Mouse (Mus musculus) gastrocnemius, adult 18-20 months (tissue): Measurements from ENCODE around the gene Pigq. TPM values are rescaled to one million over a fixed set of nuclear protein-coding genes. Genes with fewer than 3 reads are reported as not detected.

Experiments
- DNase-seq: peaks from one replicate; pipeline ENCODE4 v3.0.0; 2021; ENCODE audit warnings: low spot score
- long read RNA-seq, 2 experiments: library from polyadenylated mRNA; stranded (forward); transcript quantifications; one replicate each; pipeline ENCODE4 v2.0.0; 2021
- total RNA-seq, 2 experiments: library from RNA; stranded (reverse); gene quantifications; 2 replicates each; pipeline ENCODE4 v1.2.3; 2021

Pigq gene
- total RNA-seq = 10 to 100 TPM; 19.9 to 22.2 TPM
- long read RNA-seq, experiment 1, transcript Pigq-201 (11 exons, 3,173 nt) = major isoform, 17 of 25 reads
- long read RNA-seq, experiment 1, partial matches to known transcripts = 3 of 25 reads
- long read RNA-seq, experiment 1, other reads (novel, unspliced or antisense) = 5 of 25 reads
- long read RNA-seq, experiment 2, transcript Pigq-201 (11 exons, 3,173 nt) = major isoform, 13 of 23 reads
- long read RNA-seq, experiment 2, partial matches to known transcripts = 2 of 23 reads
- long read RNA-seq, experiment 2, other reads (novel, unspliced or antisense) = 6 of 23 reads

GRCm38 (mm10) chr17:25944366-25945163 lies at the start of gene Pigq, which contains the start of gene Nhlrc4:
Gene Pigq (minus strand): TSS chr17:25944936.
Gene Nhlrc4 (minus strand): TSS chr17:25944961.
- DNase-seq = no peak

DNA sequence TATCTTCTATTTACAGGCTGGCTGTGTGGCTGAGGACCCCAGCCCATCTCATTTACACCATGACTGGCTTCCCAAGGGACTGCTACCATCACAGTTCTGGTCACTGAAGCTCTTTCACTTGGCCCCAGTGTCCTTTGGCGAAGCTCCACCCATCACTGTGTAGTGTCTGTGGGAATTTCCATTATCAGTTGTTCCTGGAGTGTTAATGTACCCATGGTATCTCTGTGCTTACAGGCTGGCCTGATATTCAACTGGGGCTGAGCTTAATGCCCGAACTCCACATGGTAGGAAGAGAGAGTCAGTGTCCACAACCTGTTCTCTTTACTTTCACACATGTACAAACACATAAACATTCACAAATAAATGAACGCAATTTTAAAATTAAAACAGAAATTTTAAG lies 48.8 kb upstream of the Pigq start:
- DNase-seq = no peak

DNA sequence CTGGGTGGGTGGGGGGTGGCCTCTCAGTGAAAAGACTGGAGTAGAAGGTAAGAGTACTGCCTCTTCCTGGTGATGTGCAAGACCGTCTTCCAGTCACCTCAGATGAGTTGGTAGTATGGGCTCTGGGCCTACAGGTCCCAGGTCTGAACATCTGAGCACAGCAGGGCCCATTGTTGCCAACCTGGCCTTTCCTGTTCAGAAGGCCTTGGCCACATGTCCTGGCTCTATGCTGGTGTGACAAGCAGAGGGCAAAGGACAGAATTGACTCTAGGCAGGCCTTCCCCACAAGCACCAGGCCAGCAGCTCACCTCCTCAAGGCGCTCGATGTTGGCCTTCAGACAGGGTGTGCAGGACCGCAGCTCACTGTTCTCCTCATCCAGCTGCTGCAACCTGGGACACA lies 47.5 kb upstream of the Pigq start:
- DNase-seq = no peak

DNA sequence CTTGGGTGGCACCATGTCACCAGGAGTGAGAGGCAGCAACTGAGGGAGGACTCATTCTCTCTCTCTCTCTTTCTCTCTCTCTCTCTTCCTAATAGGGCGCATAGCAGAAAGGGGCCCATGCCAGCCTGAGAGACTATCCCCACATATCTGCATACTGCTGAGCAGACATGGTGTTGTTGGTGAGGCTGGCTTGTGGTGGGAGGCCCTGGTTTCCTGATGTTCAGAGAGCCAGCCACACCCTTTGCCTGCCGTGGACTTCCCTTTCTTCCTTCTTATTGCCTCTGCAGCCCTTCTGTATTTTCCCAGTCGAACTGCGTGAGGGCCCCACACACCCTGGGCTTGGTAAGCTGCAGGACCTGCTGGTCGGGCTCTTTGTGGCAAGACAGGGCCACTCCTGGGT lies 45.6 kb upstream of the Pigq start:
- DNase-seq = no peak

DNA sequence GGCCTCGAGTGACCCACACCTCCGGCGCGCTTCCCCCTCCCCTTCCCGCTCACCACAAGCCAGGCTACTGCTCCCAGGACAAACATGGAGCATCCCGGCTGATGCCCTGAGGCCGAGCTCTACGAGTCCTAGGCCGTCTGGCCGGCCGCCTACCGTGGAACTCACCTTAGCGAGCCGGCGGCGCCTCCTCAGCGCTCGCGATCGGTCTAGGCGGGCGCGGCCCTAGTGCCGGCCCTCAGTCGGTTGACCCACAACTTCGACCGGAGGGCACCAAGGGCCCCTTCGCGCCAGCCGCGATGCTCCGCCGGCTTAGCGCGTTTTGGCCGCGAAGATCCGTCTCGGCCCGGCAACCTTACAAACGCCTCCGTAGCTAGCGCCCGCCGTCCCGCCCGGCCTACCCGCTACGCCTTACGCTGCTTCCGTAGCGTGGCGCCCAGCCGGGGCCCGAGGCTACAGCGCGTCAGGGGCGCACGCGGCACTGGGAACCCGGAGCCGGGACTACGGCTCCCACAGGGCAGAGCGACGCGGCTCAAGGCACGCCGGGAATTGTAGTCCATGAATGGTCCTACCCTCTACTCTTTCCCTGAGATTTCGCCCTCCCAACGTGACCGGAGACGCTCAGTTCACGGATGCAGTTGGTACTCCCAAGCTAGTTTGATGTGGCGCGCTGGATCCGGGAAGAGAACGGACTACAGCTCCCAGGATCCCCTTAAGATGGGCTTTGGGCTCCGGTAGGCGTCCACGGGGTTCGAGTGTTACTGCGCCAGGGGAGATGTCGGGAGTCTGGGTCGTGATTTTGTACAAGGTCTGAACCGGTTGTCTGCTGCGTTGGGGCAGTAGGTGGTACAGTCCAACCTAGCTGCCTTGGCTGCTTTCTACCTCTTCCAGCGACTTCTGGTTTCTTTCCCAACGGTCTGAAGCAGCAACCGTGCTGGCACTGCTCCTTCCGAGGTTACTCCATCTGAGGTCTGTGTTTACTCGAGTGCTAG lies 40.9 kb upstream of the Pigq start, which contains the start of gene Capn15:
TSS of gene Capn15 (minus strand) at position 491 of the 989 bp plus-strand sequence.
- peak; percentile 92 for DNase-seq

- DNase-seq = no peak
Observed at GRCm38 (mm10) chr17:25984556-25985305, 40.0 kb upstream of the Pigq start.

GRCm38 (mm10) chr17:25984066-25984465 lies 39.3 kb upstream of the Pigq start:
- no peak for DNase-seq

- no peak for DNase-seq
Observed at GRCm38 (mm10) chr17:25982913-25983312, 38.2 kb upstream of the Pigq start.

GRCm38 (mm10) chr17:25980854-25981253 lies 36.1 kb upstream of the Pigq start:
- DNase-seq = peak; percentile 65

GRCm38 (mm10) chr17:25979829-25980738 lies 35.3 kb upstream of the Pigq start:
- no peak for DNase-seq

- DNase-seq = no peak
Observed at GRCm38 (mm10) chr17:25970954-25971707, 26.4 kb upstream of the Pigq start.

- DNase-seq = no peak
Observed at GRCm38 (mm10) chr17:25970448-25970847, 25.7 kb upstream of the Pigq start.

DNA sequence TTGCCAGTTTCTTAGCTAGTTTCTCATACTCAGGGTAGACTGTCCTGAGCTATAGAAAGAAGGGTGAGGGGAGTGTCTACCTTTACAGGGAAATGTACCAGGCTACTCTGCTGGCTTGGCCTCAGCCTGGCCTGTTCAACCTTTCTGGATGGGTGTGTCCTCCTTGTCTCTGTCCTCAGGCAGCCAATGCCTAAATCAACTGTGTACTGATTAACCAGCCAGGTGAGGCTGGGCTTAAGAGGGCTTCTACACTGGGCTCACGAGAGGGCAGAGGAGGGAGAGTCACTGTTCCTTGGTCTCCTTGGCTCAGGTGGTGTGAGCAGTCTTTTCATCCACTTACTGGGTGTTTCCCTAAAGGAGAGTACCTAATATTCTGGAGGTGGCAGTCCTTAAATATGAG lies 23.4 kb upstream of the Pigq start:
- no peak for DNase-seq

GRCm38 (mm10) chr17:25967652-25968051 lies 22.9 kb upstream of the Pigq start:
- no peak for DNase-seq

DNA sequence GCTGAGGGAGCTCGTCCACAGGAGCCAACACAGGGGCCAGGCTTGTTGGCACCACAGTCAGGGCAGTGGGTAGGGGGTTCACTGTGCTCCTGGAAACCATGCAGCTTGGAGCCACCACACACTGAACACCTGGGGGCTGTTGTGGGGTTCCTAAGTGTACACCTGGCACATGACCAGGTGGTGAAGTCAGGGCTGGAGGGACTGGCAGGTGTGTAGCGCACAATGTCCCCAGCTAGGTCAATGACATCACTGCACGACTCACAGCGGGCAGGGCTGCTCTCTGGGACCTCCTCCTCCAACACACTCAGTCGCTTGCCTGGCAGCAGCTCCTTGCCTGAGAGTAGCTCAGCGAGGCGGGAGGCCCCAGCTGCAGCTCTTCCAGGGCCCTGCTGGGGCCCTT lies 19.5 kb upstream of the Pigq start:
- no peak for DNase-seq

- no peak for DNase-seq
Observed at GRCm38 (mm10) chr17:25962413-25962905, 17.7 kb upstream of the Pigq start.

DNA sequence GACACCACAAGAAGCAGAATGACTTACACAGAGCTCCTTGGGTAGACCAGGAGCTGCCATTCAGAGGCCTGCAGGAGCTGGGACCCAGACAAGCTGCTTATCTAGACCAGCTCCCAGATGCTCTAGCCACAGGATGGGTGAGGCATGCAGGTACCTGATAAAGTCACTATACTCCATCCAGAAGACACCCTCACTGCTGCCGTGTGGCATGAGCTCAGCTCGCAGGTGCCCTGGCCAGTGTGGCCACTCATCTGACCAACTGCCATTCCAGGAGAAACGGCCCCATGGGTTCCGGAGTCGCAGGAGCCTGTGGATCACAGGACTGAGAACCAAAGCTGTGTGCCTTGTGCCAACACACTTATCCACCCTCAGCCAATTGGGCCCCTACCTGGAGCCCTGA lies 16.8 kb upstream of the Pigq start:
- no peak for DNase-seq

GRCm38 (mm10) chr17:25959630-25960467 lies 15.1 kb upstream of the Pigq start:
- DNase-seq = no peak
